Mouse (Mus musculus): Measurements from ENCODE around the gene Pik3c2a. TPM values are rescaled to one million over a fixed set of nuclear protein-coding genes. Genes with fewer than 3 reads are reported as not detected.

Pik3c2a gene
- total and polyA plus RNA-seq, 3 experiments: 10.9 to 35.3 (median 14.3) TPM

DNA sequence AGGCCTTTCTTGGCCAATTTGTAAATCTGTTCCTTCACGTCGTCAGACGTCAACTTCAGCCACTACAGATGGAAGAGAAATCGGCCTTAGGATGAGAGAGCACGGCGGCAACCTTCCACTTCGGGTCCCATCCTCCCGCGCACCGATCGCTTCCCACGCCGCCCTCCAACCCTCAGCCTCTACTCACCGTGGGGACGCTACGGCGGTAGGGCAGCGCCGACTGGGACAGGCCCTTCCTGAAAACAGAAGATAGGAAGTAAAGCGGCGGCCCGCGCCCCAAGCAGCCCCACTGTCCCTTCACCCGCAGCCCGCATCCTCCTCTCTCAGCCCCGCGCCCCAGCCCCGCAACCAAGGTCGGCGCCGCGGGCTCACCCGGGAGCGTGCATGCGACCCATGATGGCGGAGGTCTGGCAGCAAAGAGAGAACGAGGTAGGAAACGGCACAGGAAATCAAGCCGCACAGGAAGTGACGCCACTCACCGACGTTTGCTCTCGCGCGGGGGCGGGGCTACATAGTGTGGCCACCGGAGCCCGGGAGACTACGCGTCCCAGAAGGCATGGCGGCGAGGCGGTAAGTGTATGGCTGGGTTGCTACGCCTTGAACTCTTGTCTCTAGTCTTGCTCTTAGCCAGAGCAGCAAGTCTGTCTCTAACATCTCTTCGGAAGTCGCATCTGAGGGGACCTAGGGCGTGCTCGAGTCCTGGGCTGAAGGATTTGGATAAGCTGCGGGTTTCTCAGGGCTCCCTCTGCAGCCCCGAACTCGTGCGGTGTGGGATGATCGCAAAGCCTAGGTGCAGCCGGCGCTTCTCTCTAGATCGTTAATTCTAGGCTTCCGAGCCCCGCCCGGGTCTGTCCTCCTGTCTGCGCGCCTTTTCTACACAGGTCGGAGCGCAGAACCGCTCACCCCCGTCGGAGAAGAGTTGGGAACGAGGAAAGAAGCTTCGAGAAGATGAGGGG lies 109.3 kb downstream of the Pik3c2a start, which contains the start of gene Rps13:
Gene Rps13, minus strand, starts transcription at position 483 of the 956 bp plus-strand sequence.
- Histone ChIP-seq H3K4me3 (replicated peaks in 1 of 3; ENCODE audit: low read depth in 2 of 3, low read length in 2 of 3, poor library complexity in 1 of 3) (peak within 1 kb of the TSS; percentile 90 to 98 (median 92)), H3K9me3 (replicated peaks; ENCODE audit: low read length) (no peaks in the 10 kb centered on the region), H3K4me2 (ENCODE audit: insufficient read depth, low read depth, poor library complexity, severe bottlenecking) (peak within 1 kb of the TSS; percentile 96), H3K27me3 (replicated peaks) (no peaks in the 10 kb centered on the region), H3K9ac (ENCODE audit: insufficient read depth, low read depth) (peak within 1 kb of the TSS; percentile 95), H3K4me1 (ENCODE audit: control insufficient read depth in 1 of 2, insufficient read depth in 2 of 2) (peaks cover 0 to 30% of the 10 kb centered on the region in 2 experiments; a peak in 2 of 4 replicates), H3K36me3 (replicated peaks in 1 of 2; ENCODE audit: control insufficient read depth in 1 of 2, insufficient read depth in 1 of 2, low read length in 1 of 2) (peaks cover 29 to 47% of the 10 kb centered on the region in 2 experiments), H3K79me2 (replicated peaks; ENCODE audit: control insufficient read depth, extremely low read depth, insufficient read depth, poor library complexity, severe bottlenecking) (peaks cover 36% of the 10 kb centered on the region), H3K27ac (ENCODE audit: insufficient read depth, low read depth) (peak within 1 kb of the TSS; percentile 67)
- dilution Hi-C loops (cut with MboI; ENCODE audit: extremely low pct_ligation_motif_present, extremely low pct_unique_long_range_greater_than_20kb, low sequenced_read_pairs): no loop called here
- in situ Hi-C loops (cut with MboI; ENCODE audit: low pct_ligation_motif_present, low pct_unique_long_range_greater_than_20kb, low sequenced_read_pairs): loop anchor here (25.0 kb wide), 2 partner anchors 178 to 278 kb away; partner anchors contain the start of gene Nucb2
- peak; percentile 94 for DNase-seq (ENCODE audit: extremely low read depth)
- TF ChIP-seq MAZ (IDR thresholded peaks at IDR 0.05; ENCODE audit: low read depth, low read length) (no peak), HCFC1 (IDR thresholded peaks at IDR 0.05; ENCODE audit: low read depth, low read length) (peak; percentile 89), ZMIZ1 (IDR thresholded peaks at IDR 0.05; ENCODE audit: low read depth, low read length) (peak; percentile 92), ELF1 (IDR thresholded peaks at IDR 0.05; ENCODE audit: low read depth, low read length) (peak; percentile 82), JUN (IDR thresholded peaks at IDR 0.05; ENCODE audit: insufficient read depth, low read depth, low read length) (0 out of 2 replicates have a peak, but pooled peaks have one; percentile 3), POLR2AphosphoS2 (IDR thresholded peaks at IDR 0.05; ENCODE audit: low read depth, low read length) (peak; percentile 95), MYC (IDR thresholded peaks at IDR 0.05; ENCODE audit: low read depth, low read length) (peak; percentile 91; the same call in 1 of the 2 replicates), JUND (conservative IDR thresholded peaks at IDR 0.05; ENCODE audit: low read depth, low read length) (no peak), USF2 (conservative IDR thresholded peaks at IDR 0.05; ENCODE audit: low read depth, low read length) (no peak), MXI1 (IDR thresholded peaks at IDR 0.05; ENCODE audit: low read depth, low read length) (peak; percentile 57), MEF2A (IDR thresholded peaks at IDR 0.05; ENCODE audit: borderline replicate concordance, low read depth, low read length) (0 out of 2 replicates have a peak, but pooled peaks have one; percentile 16), CHD1 (IDR thresholded peaks at IDR 0.05; ENCODE audit: low read depth, low read length) (no peak; the same call in 1 of the 2 replicates), CTCF (conservative IDR thresholded peaks at IDR 0.05 in 1 of 2, IDR thresholded peaks at IDR 0.05 in 1 of 2; ENCODE audit: low read depth in 2 of 2, low read length in 2 of 2) (no peak), ZC3H11A (IDR thresholded peaks at IDR 0.05; ENCODE audit: low read depth, low read length) (no peak), BHLHE40 (IDR thresholded peaks at IDR 0.05; ENCODE audit: low read depth, low read length) (no peak), TBP (conservative IDR thresholded peaks at IDR 0.05; ENCODE audit: low read depth, low read length) (peak; percentile 85), CHD2 (IDR thresholded peaks at IDR 0.05; ENCODE audit: low read length) (0 out of 2 replicates have a peak, but pooled peaks have one; percentile 19), ZNF384 (IDR thresholded peaks at IDR 0.05; ENCODE audit: low read depth, low read length) (no peak), GABPA (IDR thresholded peaks at IDR 0.05; ENCODE audit: insufficient replicate concordance, low read depth, low read length) (peak; percentile 15; the same call in 1 of the 2 replicates), ETS1 (conservative IDR thresholded peaks at IDR 0.05; ENCODE audit: low read depth, low read length) (no peak), PAX5 (IDR thresholded peaks at IDR 0.05; ENCODE audit: low read length) (no peak), TCF12 (IDR thresholded peaks at IDR 0.05; ENCODE audit: low read depth, low read length) (peak; percentile 91), NELFE (IDR thresholded peaks at IDR 0.05; ENCODE audit: low read depth, low read length) (peak; percentile 97), RAD21 (IDR thresholded peaks at IDR 0.05; ENCODE audit: low read depth, low read length) (no peak), SMC3 (IDR thresholded peaks at IDR 0.05; ENCODE audit: low read depth, low read length) (no peak), EP300 (IDR thresholded peaks at IDR 0.05; ENCODE audit: low read length) (no peak), POLR2A (IDR thresholded peaks at IDR 0.05; ENCODE audit: low read depth, low read length) (peak; percentile 97), ZKSCAN1 (IDR thresholded peaks at IDR 0.05; ENCODE audit: borderline replicate concordance, low read depth, low read length) (no peak), IRF4 (IDR thresholded peaks at IDR 0.05; ENCODE audit: low read depth, low read length) (peak; percentile 23; the same call in 1 of the 2 replicates), NRF1 (IDR thresholded peaks at IDR 0.05; ENCODE audit: low read depth, low read length) (0 out of 2 replicates have a peak, but pooled peaks have one; percentile 36), UBTF (IDR thresholded peaks at IDR 0.05; ENCODE audit: low read depth, low read length) (no peak), SIN3A (IDR thresholded peaks at IDR 0.05; ENCODE audit: low read length) (no peak), RCOR1 (conservative IDR thresholded peaks at IDR 0.05; ENCODE audit: low read depth, low read length) (no peak), E2F4 (IDR thresholded peaks at IDR 0.05; ENCODE audit: insufficient replicate concordance, low read depth, low read length) (no peak), MAFK (IDR thresholded peaks at IDR 0.05; ENCODE audit: insufficient replicate concordance, low read length) (no peak), MAX (IDR thresholded peaks at IDR 0.05; ENCODE audit: low read length) (peak; percentile 87; the same call in 1 of the 2 replicates), KAT2A (IDR thresholded peaks at IDR 0.05; ENCODE audit: insufficient replicate concordance, low read length) (peak; percentile 81; the same call in 1 of the 2 replicates)

Data from CH12.LX (cell line).